Mouse (Mus musculus): ENCODE measurements around the gene Xirp2. TPM values are rescaled to one million over a fixed set of nuclear protein-coding genes. Genes with fewer than 3 reads are reported as not detected.
A peak's percentile ranks its signal among the peaks of the same experiment; 100 is the strongest.
"Not testable (repeated sequence)": the region's sequence is repeated elsewhere in the genome, so short reads cannot be mapped to it uniquely, and the experiment has no call there.

The Xirp2 gene
- total RNA-seq (2021) = not detected
- long read RNA-seq, experiment 1 = 0 reads
- long read RNA-seq, experiment 2 = 0 reads

DNA sequence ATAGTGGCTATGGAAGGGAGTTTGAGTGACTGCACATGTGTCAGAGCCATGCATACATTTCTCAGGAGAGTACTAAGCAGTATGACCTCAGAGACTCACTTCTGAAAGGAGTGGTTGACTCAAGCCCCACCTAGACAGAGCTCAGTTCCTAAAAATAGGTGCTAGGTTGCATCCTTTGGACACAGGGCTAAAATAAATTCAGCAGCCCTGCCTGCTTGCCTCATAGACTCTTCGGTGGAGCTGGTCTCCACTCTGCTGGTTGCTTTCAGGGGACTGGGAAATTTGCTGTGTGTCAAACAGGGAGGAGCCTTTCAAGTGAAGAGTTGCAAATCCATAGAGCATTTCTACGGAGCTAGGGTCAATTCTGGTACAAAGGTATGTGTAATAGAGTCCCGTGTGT, at the start of gene Xirp2:
Gene Xirp2 (plus strand): TSS at position 223 of the 400 bp plus-strand sequence.
- DNase-seq (ENCODE audit: low spot score in 2 of 2) = no peak

DNA sequence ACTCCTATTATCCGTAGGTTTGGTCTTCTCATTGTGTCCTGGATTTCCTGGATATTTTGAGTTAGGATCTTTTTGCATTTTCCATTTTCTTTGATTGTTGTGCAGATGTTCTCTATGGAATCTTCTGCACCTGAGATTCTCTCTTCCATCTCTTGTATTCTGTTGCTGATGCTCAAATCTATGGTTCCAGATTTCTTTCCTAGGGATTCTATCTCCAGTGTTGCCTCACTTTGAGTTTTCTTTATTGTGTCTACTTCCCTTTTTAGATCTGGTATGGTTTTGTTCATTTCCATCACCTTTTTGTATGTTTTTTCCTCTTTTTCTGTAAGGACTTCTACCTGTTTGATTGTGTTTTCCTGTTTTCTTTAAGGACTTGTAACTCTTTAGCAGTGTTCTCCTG, 32.4 kb upstream of the Xirp2 start, which contains the start of gene Gm21830:
Gene Gm21830 (plus strand): TSS at position 301 of the 400 bp plus-strand sequence.
- DNase-seq (ENCODE audit: low spot score in 2 of 2) = not testable (repeated sequence)

DNA sequence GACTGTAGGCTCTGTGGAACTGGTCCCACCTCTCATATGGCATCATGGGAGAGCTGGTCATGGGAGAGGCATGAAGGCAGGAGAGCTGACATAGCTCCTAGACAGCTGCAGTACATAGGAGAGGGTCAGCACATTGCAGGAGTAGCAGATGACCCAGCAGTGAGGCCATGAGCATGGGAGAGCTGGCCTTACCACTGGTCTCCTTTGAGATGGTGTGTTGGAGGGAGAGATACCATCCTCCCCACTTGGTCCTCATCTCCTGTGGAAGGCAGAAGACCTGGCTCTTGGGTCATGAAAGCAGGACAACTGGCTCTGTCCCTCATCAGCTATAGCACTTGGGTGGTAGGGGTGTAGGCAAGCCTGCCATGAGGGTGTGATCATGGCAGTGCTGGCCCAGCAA, 24.9 kb upstream of the Xirp2 start:
- no peak for DNase-seq (ENCODE audit: low spot score in 2 of 2)

DNA sequence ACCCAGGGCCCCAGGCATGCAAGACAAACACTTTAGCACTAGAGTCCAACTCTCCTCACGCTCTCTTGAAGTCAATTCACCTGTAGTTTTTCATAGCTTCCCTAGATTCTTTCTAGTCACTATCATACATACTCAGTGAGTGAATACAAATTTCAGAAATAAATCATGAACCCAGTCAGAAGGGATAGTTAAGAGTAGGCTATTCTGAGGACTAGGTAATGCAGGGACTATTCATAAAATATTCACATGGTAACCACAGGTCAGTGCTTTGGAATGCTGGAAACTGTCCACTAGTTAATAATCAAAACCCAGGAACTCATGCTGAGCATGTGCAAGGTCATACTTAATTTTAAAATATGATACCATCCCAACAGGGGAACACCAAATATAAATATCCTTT, 23.0 kb upstream of the Xirp2 start:
- no peak for DNase-seq (ENCODE audit: low spot score in 2 of 2)

DNA sequence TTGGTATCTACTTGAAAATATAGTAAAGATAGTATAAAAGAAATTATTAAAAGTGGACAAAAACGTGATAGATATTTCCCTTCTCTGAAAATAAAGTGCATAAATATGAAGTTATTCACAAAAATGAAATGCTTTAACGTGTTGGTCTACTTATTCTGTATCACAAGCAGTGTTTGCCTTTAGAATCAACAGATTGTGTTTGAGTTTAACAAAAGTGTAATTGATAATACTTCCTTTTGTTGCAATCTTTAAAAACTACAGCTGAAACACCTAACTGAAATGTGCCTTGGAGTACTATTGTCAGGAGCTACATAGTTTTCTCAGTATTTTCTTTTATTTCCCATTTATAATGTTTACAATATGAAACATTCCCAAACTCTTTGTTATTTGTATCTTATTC, 12.7 kb upstream of the Xirp2 start, which contains the start of gene Gm26727:
Gene Gm26727 (minus strand): TSS at position 101 of the 400 bp plus-strand sequence.
- DNase-seq (ENCODE audit: low spot score in 2 of 2) = no peak

DNA sequence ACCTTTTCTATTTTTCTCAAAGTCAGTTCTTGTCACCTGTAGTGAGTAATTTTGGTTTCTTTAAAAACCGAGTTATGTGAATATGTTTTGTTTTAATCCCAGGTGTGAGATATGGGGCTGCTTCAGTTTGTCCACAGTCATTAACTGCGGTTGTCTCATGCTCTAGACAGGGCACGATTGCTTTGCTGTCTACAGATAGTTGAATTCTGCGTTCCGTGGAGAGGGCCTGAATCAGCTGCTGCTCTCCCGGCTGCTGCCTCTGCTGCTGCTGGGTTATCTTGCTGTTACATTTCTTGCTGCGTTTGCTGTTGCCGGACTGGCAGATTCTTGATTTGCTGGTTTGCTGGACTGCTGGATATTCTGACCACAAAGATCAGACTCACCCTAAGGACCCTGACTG, 7.5 kb upstream of the Xirp2 start:
- no peak for DNase-seq (ENCODE audit: low spot score in 2 of 2)

DNA sequence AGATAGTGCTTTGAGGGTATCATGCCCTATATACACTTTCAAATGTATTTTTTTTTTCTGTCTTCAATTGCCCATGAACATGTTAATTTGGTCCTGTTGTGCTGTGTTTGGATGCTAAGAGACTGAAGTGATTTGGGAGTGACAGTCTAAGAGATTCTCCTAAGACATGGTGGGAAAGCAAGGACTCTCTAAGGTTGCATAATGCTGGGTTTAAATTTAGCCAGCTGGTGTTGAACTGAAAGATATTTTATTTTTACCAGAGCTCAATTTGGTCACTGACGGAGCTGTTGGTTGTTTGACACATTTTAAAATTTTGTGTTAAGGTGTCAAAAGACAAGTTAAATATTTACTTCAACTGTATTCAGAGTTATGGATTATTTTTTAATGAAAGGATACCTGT, 970 bp downstream of the Xirp2 start:
- no peak for DNase-seq (ENCODE audit: low spot score in 2 of 2)

DNA sequence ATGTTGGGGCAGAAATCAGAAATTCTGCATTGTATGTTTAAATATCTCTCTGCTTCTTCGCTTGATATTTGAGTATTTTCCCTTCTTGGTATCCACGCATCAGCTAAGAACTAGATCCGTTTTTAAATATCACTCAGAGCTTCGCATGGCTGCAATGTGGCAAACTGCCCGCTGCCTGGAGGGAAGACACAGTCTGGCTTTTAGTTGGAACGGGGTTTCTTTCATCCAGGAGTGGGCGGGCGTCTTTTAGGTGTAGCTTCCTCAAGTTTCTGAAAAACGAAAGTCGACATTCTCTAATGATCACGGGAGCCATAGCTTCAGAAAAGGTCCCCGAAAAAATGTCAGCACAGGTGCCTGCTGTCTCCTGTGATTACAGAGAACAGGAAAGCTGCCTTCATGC, 1.4 kb downstream of the Xirp2 start:
- peak; percentile 7 to 15 for DNase-seq (ENCODE audit: low spot score in 2 of 2)

DNA sequence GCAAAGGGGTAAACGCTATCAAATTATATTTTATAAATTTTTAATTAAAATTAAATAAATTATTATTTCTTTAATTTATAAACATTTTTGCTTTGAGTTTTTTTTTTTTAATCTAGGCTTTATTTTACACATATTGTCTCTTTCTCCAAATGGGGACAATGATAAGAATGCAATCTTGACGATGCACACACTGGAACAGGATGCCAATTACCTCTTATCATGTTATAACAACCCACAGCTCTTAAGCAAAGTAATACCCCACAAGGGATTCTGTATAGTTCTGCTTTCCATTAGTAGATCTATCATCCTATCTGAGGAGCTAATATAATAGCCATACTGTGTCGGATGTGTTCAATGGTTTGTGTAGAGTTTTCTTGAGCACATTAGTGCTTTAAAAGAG, 15.1 kb downstream of the Xirp2 start:
- no peak for DNase-seq (ENCODE audit: low spot score in 2 of 2)

DNA sequence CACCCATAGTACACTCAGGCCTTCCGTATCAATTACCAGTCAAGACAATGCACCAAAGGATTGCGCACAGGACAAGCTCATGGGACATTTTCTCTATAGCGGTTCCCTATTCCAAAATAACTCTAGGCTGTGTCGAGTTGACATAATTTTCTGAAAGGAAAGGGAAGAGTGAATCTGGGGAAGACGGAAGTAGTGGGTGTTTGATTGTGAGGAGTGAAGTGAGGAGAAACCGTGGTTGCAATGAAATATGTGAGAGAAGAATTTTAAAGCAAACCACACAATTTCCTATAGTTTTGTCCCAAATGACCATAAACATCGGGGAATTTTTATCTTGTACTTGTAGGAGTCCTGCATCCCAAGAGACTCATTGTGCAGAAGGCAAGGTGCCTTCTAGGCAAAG, 21.2 kb downstream of the Xirp2 start:
- no peak for DNase-seq (ENCODE audit: low spot score in 2 of 2)

DNA sequence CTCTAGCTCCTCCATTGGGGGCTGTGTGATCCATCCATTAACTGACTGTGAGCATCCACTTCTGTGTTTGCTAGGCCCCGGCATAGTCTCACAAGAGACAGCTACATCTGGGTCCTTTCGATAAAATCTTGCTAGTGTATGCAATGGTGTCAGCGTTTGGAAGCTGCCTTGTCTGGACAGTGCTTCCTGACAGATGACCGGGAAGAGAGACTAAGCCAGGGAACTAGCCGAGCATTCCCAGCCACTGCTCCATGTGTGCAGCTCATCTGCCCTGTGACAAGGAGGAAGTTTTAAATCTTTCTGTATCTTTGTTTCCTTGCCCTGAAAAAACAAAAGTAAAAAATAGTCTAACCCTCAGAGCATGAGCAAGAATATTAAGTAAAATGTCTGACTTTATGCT, 24.2 kb downstream of the Xirp2 start:
- DNase-seq (ENCODE audit: low spot score in 2 of 2) = not testable (repeated sequence)

DNA sequence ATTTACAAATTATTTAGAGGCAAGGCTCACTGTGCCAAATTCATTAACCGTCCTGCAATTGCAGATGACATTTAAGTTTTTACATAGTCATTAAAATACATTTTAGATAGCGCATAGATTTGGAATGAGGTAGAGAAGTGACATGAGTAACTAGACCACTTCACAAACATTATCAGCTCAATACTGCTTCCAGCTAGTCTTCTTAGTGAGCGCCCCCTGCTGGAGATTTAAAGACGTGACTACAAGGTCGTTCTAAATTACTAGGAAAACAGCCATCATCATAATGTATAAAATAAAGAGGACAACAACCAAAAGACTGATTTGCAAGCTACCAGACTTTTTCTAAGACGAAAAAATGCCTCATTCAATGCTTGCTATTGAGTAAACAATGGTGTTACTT, 32.0 kb downstream of the Xirp2 start:
- peak in 1 of 2 experiments; percentile 62 for DNase-seq (ENCODE audit: low spot score in 2 of 2)

DNA sequence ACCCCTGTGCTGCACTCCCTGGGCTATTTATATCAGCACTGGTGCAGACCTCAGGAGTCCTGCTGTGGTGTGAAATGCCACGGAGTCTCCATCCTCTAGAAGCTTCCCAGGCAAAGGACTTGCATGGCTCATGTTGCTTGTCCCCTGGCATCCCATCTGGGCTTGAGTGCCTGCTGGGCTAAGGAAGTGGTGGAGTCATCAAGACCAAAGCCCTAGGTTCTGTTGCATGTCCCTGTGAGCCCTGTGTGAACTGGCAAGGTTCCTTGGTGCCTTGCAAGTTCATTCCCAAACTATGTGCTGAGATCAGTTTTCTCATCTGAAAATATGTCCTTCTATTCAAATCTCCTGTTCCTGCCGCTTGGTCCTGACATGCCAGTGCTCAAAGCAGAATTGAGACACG, 35.2 kb downstream of the Xirp2 start:
- DNase-seq (ENCODE audit: low spot score in 2 of 2) = no peak

DNA sequence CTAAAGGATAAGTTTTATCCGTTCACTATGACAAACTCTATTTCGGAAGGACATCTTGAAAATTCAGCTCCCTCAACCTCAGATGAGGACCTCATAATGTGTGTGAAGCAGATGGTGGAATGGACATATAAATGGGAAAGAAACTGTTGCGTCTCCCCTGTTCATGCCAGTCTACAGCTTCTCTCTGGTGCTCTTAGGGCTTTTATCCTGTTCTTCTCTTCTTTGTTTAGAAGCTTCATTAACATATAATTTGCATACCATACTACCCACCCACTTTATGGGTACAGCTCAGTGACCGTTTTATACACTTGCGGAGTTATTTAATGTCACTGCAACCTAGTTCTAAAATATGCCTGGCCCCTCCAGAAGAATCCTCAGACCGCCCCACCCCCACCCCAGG, 40.9 kb downstream of the Xirp2 start:
- DNase-seq (ENCODE audit: low spot score in 2 of 2) = no peak

DNA sequence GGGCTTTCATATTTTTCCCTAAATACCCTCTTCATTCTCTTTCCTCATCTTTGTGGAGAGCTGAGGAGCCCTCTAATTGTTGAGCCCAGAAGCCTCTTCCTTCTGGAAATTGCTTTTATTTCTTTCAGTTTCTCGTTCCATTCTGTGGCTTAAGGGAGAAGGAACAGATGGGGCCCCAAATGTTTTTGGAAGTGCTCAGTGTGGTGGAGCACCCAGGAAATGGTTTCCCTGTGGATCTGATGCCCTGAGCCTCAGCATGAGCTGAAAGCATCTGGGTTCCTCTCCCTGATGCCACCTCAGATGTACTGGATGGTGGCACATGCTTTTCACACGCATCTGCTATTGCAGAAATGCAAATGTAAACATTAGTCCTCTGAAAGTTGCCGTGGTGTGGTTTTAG, 41.4 kb downstream of the Xirp2 start:
- peak in 1 of 2 experiments; percentile 72 for DNase-seq (ENCODE audit: low spot score in 2 of 2)

DNA sequence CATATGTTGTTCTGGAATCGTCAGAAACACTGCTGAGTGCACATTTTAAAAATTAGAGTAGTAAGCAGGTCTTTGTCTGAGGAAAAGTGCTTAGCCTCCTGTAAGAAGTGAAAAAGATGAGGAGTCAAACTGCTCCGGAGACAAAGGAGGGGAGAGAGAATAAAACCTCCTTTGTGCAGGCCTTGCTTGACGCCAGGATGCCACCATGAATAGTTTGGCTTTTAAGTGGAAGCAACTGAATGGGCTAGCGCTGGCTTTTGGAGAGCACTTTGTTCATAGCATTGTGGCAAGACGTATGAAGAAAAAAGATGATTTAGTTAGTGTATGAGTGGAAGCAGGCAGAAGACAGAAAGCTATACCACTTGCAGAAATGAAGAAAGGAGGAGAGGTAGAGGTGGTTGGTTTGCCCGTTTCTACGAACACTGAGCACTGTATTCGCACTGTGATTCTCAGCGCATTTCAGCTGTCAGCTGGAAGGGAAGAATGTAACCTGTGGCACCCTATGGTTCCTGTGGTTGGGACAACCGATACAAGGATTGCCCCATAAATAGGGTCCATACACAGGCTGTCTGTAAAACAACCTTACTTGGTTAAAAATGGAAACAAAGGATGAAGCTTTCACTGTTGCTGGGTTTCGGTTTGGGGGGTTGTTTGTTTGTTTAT, 42.8 kb downstream of the Xirp2 start:
- DNase-seq (ENCODE audit: low spot score in 2 of 2) = no peak

DNA sequence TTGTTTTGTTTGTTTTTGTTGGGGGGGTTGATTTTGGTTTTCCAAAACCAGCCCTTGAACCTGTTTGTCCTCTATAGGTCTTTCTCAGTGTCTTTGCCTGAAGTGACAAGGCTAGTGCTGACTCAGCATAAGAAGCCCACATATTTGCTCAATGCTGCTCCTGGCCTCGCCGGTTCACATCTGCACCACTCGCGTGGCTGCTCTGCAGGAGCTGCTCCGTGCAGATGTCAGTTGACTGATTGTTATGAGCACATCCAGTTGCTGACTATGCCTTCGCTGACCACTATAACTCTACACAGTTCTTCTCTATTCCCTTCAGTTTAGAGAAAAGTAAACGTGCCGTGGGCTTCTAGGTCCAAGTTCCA, 43.3 kb downstream of the Xirp2 start:
- DNase-seq (ENCODE audit: low spot score in 2 of 2) = no peak

DNA sequence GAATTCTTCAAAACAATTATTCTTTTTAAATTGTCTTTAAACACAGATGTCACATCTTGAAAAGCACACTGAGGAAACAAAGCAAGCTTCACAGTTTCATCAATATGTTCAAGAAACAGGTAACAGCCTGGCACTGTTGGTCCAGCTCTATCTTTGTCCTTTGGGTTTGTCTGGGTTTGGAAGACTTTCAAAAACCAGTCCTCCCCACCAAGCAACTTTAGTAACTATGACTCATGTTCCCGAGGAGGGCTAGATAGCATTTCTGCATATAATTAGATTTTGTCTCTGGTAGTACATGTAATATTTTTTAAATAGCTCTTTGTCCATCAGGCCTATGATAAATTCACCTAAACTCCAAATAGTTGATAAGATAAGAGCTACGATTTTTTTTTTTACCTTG, 59.7 kb downstream of the Xirp2 start:
- no peak for DNase-seq (ENCODE audit: low spot score in 2 of 2)

DNA sequence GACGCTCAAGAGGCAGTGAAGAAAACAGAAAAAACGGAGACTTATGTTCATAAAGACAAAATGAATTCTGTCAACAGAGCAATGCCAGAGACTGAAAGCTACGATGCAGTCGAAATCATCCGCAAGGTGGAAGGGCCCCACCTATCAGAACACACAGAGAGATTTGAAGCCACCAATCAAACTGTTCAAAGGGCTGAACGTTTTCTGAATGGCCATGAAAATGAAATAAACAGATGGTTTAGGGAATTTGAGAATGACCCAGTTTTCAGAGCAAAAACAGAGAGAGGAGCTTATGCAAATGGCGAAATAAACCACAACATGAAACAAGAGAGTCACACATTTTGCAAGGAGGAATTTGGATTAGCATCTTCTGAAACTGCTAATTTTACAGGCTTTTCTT, 70.6 kb downstream of the Xirp2 start:
- no peak for DNase-seq (ENCODE audit: low spot score in 2 of 2)

DNA sequence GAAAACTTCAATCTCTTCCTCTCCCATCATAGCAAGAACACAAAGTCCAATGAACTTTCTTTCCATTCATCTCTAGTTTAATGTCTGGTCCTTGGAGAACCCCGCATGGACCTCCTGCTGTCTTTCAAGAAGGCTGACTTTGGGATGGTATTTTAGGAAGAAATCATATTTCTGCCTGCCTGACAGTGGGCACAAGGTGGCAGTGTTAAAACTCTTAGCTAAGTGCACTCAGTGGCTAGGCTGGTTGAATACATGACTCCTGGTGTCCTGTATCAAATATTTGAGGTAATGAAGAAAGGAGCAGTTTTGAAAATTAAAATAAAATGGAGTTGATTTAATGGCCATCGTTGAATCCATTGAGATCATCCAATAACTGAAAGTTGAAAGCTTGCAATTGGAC, 89.5 kb downstream of the Xirp2 start:
- no peak for DNase-seq (ENCODE audit: low spot score in 2 of 2)

DNA sequence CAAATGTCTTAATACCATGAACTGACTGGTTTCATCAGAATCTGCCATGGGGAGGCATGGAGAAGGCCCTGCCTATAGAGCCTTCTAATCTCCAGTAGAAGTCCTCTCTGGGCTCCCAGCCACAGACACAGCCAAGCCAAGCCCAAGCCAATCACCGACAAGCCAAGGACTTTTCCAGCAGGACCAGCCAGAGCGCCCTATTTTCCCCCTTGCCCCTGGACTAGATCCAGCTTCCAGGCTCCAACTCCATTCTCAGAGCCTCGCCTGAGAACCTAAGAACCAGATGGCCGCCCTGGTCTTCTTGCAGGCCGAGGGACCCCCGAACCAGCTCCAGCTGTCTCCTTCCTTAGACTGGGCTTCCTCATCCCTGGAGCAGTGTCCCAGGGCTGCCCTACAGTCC, 93.6 kb downstream of the Xirp2 start:
- no peak for DNase-seq (ENCODE audit: low spot score in 2 of 2)

DNA sequence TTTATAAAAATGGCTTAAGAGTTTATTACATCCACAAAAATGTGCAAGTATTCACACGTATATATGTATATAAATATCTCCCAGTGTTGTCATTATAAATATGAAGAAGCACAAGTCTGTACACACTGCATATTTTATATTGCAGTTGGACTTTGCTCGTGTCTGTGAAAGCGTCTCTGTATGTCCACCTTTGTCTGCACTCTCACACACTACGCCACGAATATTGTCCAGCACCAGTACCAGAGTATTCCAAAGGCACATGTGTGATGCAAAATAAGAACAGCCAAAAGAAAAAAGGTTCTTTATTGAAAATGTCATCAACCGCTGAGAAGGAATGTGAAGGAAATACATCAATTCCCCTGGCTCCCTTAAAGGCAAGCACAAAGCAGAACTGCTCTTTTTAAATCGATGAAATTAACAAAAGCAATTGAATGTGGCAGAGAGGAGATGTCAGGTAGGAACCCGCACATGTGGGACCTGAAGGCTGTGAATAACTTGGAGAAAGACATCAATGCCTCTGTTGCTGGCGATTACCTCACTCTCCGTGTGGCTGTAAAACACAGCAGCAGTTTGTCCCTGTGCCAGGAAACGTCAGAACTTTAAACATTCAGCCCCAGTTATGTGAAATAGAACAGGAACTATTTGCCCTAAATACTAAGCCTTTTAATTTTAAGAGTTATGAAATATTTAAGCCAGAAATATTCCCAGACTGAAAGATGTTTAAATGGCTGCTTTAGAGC, 96.3 kb downstream of the Xirp2 start:
- no peak for DNase-seq (ENCODE audit: low spot score in 2 of 2)

DNA sequence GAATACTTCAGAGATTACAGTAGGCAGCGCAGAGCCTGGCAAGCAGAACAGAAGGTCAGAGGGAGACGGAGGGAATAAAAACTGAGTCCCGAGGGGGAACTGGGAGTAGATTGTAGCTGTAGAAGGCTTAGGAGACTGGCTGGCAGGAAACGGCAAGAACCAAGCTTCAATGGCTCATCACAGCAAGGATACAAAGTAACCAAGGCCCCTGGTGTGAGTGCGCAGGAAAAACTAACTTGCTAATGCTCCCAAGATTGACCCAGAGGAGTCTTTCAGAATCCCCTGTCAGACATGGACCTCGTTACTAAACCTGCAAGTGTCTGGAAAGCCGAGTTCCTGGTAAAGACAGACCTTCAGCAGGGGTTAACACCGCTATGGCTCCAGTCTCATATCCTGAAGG, 98.6 kb downstream of the Xirp2 start:
- DNase-seq (ENCODE audit: low spot score in 2 of 2) = no peak
